Mouse (Mus musculus) right cerebral cortex, adult 2 months (tissue): ENCODE measurements around the gene Dnmt3a.

ENCODE experiments used
- DNase-seq, 2 experiments: peaks; one replicate each; pipeline ENCODE4 v3.0.0; 2021 to 2022; ENCODE audit warnings: low spot score in 2 of 2

Dnmt3a gene

GRCm38 (mm10) chr12:3852521-3852920 lies 46.7 kb downstream of the Dnmt3a start:
- DNase-seq: no peak

GRCm38 (mm10) chr12:3854419-3854818 lies 48.6 kb downstream of the Dnmt3a start:
- no peak for DNase-seq

- peak; percentile 52 to 65 for DNase-seq
Measured at GRCm38 (mm10) chr12:3855762-3856501, 50.1 kb downstream of the Dnmt3a start.

GRCm38 (mm10) chr12:3856748-3857147 lies 50.9 kb downstream of the Dnmt3a start:
- no peak for DNase-seq

GRCm38 (mm10) chr12:3857231-3857630 lies 51.4 kb downstream of the Dnmt3a start:
- no peak for DNase-seq

- no peak for DNase-seq
Measured at GRCm38 (mm10) chr12:3857773-3858172, 52.0 kb downstream of the Dnmt3a start.

- DNase-seq: no peak
Measured at GRCm38 (mm10) chr12:3858754-3859153, 52.9 kb downstream of the Dnmt3a start.

GRCm38 (mm10) chr12:3859545-3859944 lies 53.7 kb downstream of the Dnmt3a start:
- DNase-seq: no peak

- no peak for DNase-seq
Measured at GRCm38 (mm10) chr12:3860005-3860404, 54.2 kb downstream of the Dnmt3a start.

- DNase-seq: no peak
Measured at GRCm38 (mm10) chr12:3861665-3862228, 55.9 kb downstream of the Dnmt3a start.

- DNase-seq: no peak
Measured at GRCm38 (mm10) chr12:3862253-3862652, 56.4 kb downstream of the Dnmt3a start.

- DNase-seq: no peak
Measured at GRCm38 (mm10) chr12:3864208-3864607, 58.4 kb downstream of the Dnmt3a start.

- DNase-seq: no peak
Measured at GRCm38 (mm10) chr12:3865594-3865993, 59.8 kb downstream of the Dnmt3a start.

GRCm38 (mm10) chr12:3866654-3867370 lies 61.0 kb downstream of the Dnmt3a start:
- DNase-seq: no peak

- no peak for DNase-seq
Measured at GRCm38 (mm10) chr12:3868115-3868514, 62.3 kb downstream of the Dnmt3a start.

GRCm38 (mm10) chr12:3868676-3869458 lies 63.1 kb downstream of the Dnmt3a start:
- DNase-seq: no peak

GRCm38 (mm10) chr12:3870024-3870423 lies 64.2 kb downstream of the Dnmt3a start:
- no peak for DNase-seq

- DNase-seq: no peak
Measured at GRCm38 (mm10) chr12:3870859-3871462, 65.2 kb downstream of the Dnmt3a start.

GRCm38 (mm10) chr12:3871637-3872036 lies 65.8 kb downstream of the Dnmt3a start:
- DNase-seq: peak; percentile 72 to 75

GRCm38 (mm10) chr12:3872410-3873230 lies 66.8 kb downstream of the Dnmt3a start:
- DNase-seq: no peak

- no peak for DNase-seq
Measured at GRCm38 (mm10) chr12:3875474-3875873, 69.7 kb downstream of the Dnmt3a start.
